ENCODE assay signal across 19 mouse cellular contexts in genomic region chr15:27577915-27578780, GRCm38 (mm10). TPM values are rescaled to one million over a fixed set of nuclear protein-coding genes. Genes with fewer than 3 reads are reported as not detected.
A peak's percentile ranks its signal among the peaks of the same experiment; 100 is the strongest.
DNase-seq lines count a peak whose midpoint lies in the region; ATAC-seq and TF ChIP-seq lines count a peak whose summit lies in the region.
"Had no signal": no experiment of that assay in that cellular context is flagged by ENCODE, and none has a peak within 500 bp of the region (broad histone marks: within the 10 kb centered on the region; RNA-seq: fewer than 3 reads in every experiment).

No protein-coding gene starts in this region.

- TF ChIP-seq CTCF in left cerebral cortex, adult 2 months (IDR thresholded peaks at IDR 0.05): no peak

- intact Hi-C loops in left cerebral cortex, adult 2 months (cut with DNase I): no loop called here

- no peaks in the 10 kb centered on the region for H3K27me3 ChIP-seq in intestine, embryonic 15.5 days (replicated peaks)
- H3K27me3 ChIP-seq in stomach, embryonic 15.5 days (replicated peaks): no peaks in the 10 kb centered on the region
- H3K27me3 ChIP-seq: embryonic facial prominence, embryonic 12.5 days; forebrain, embryonic 12.5 days; heart, embryonic 15.5 days; hindbrain, embryonic 13.5 days; limb, embryonic 15.5 days; neural tube, embryonic 12.5 days had no signal

- peak overlapping the region; percentile 15 for H3K27ac ChIP-seq in left cerebral cortex, adult 2 months
- no peak overlapping the region for H3K27ac ChIP-seq in intestine, embryonic 15.5 days
- no peak overlapping the region for H3K27ac ChIP-seq in stomach, embryonic 15.5 days
- H3K27ac ChIP-seq: embryonic facial prominence, embryonic 12.5 days; forebrain, embryonic 12.5 days; heart, embryonic 15.5 days; hindbrain, embryonic 13.5 days; limb, embryonic 15.5 days; neural tube, embryonic 12.5 days had no signal

- 74% methylated on average over 16 of the region's 16 CpGs for WGBS in intestine, embryonic 15.5 days
- 72% methylated on average over 16 of the region's 16 CpGs for WGBS in stomach, embryonic 15.5 days

- H3K9ac ChIP-seq in intestine, embryonic 15.5 days: no peak overlapping the region
- H3K9ac ChIP-seq in stomach, embryonic 15.5 days: no peak overlapping the region
- H3K9ac ChIP-seq: embryonic facial prominence, embryonic 12.5 days; forebrain, embryonic 12.5 days; heart, embryonic 15.5 days; hindbrain, embryonic 13.5 days; limb, embryonic 15.5 days; neural tube, embryonic 12.5 days had no signal

- no peaks in the 10 kb centered on the region for H3K36me3 ChIP-seq in intestine, embryonic 15.5 days
- H3K36me3 ChIP-seq in stomach, embryonic 15.5 days: no peaks in the 10 kb centered on the region
- H3K36me3 ChIP-seq: embryonic facial prominence, embryonic 12.5 days; heart, embryonic 15.5 days had no signal

- ATAC-seq in intestine, embryonic 15.5 days: peak; percentile 78
- 0 out of 2 replicates have a peak, but pooled peaks have one; percentile 57 for ATAC-seq in stomach, embryonic 15.5 days (ENCODE audit: insufficient read depth, low FRiP score, low read depth)

- no peak overlapping the region for H3K4me2 ChIP-seq in intestine, embryonic 15.5 days (replicated peaks)
- no peak overlapping the region for H3K4me2 ChIP-seq in stomach, embryonic 15.5 days
- H3K4me2 ChIP-seq: embryonic facial prominence, embryonic 12.5 days; forebrain, embryonic 12.5 days; heart, embryonic 15.5 days; hindbrain, embryonic 13.5 days; limb, embryonic 15.5 days; neural tube, embryonic 12.5 days had no signal

- no peaks in the 10 kb centered on the region for H3K4me1 ChIP-seq in intestine, embryonic 15.5 days (replicated peaks)
- H3K4me1 ChIP-seq in stomach, embryonic 15.5 days: no peaks in the 10 kb centered on the region
- H3K4me1 ChIP-seq: embryonic facial prominence, embryonic 12.5 days had no signal

- no peak overlapping the region for H3K4me3 ChIP-seq in left cerebral cortex, adult 2 months
- H3K4me3 ChIP-seq in intestine, embryonic 15.5 days (replicated peaks): no peak overlapping the region
- H3K4me3 ChIP-seq in stomach, embryonic 15.5 days (replicated peaks): no peak overlapping the region
- H3K4me3 ChIP-seq: embryonic facial prominence, embryonic 12.5 days; forebrain, embryonic 12.5 days; heart, embryonic 15.5 days; hindbrain, embryonic 13.5 days; limb, embryonic 15.5 days; neural tube, embryonic 12.5 days had no signal

- DNase-seq in left cerebral cortex, adult 2 months (ENCODE audit: extremely low spot score in 1 of 2, low spot score in 2 of 2): no peak
- no peak for DNase-seq in left cerebral cortex, adult 18-20 months (ENCODE audit: low spot score in 2 of 2)
- peak; percentile 32 for DNase-seq in T-cell, adult 2 months (ENCODE audit: low spot score)
- no peak for DNase-seq in adrenal gland, adult 8-10 months
- DNase-seq in layer of hippocampus, postnatal 10 days (ENCODE audit: low spot score in 2 of 2): no peak
- DNase-seq: cerebellum, adult 9-10 months; gastrocnemius, postnatal 10 days; kidney, postnatal 10 days; midbrain, embryonic 14.5 days; right cerebral cortex, adult 18-20 months; thymus, postnatal 36 days had no signal

- no peaks in the 10 kb centered on the region for H3K9me3 ChIP-seq in intestine, embryonic 15.5 days
- H3K9me3 ChIP-seq in stomach, embryonic 15.5 days: no peaks in the 10 kb centered on the region
- H3K9me3 ChIP-seq: embryonic facial prominence, embryonic 12.5 days; forebrain, embryonic 12.5 days; heart, embryonic 15.5 days; hindbrain, embryonic 13.5 days; limb, embryonic 15.5 days; neural tube, embryonic 12.5 days had no signal

RNA-seq across cellular contexts. Expression of gene Otulin, which starts 52.3 kb away (rescaled TPM):
- total RNA-seq in left cerebral cortex, adult 2 months (2021): 10 to 100 TPM; 18.8 to 21.4 TPM
- 10 to 100 TPM; 19.7 to 21.5 TPM for total RNA-seq in left cerebral cortex, adult 18-20 months (2021)
- polyA plus RNA-seq in intestine, embryonic 15.5 days (2015; fragmentation: Nextera tagmentation; extraction: Ambion mirVana): 31.3 and 32.8 TPM in 2 replicates
- polyA plus RNA-seq in stomach, embryonic 15.5 days (2015; fragmentation: Nextera tagmentation; extraction: Ambion mirVana): 30.4 and 31.7 TPM in 2 replicates
- 10 to 100 TPM; 37.2 to 42.8 (median 40.0) TPM for total RNA-seq in adrenal gland, adult 8-10 months (2022)
- total RNA-seq in layer of hippocampus, postnatal 10 days (2021): 10 to 100 TPM; 24.7 to 28.7 TPM
